Mouse (Mus musculus) kidney, embryonic 16.5 days (tissue): ENCODE measurements at regions not wholly inside any gene's neighbourhood (a gene's known extent, or its start where the extent isn't known, plus 50 kb on each side); places are given as distances from the start of the nearest gene placed in this dataset.

Experiments
- ATAC-seq: fragments of 200-750 bp; cut with Nextera tagmentation; 2 replicates; pipeline ENCODE4 v1.8.0; 2017; ENCODE audit warnings: moderate TSS enrichment; ENCODE audit not compliant: low FRiP score, low TSS enrichment
- H3K27ac ChIP-seq: fragments of 300-500 bp; sonication (generic); 2 replicates; pipeline ENCODE4 v1.5.1; 2014; ENCODE audit warnings: low read length
- H3K27me3 ChIP-seq: fragments of 300-500 bp; sonication (generic); 2 replicates; pipeline ENCODE4 v1.6.1; 2014; ENCODE audit warnings: low read length, control low read depth, mixed read lengths; ENCODE audit not compliant: insufficient read depth
- H3K36me3 ChIP-seq: fragments of 300-500 bp; sonication (generic); 2 replicates; pipeline ENCODE4 v1.6.1; 2014; ENCODE audit warnings: low read length, control low read depth, mixed read lengths; ENCODE audit not compliant: insufficient read depth
- H3K4me1 ChIP-seq: fragments of 300-500 bp; sonication (generic); 2 replicates; pipeline ENCODE4 v1.6.1; 2014; ENCODE audit warnings: low read length, control low read depth, mixed read lengths; ENCODE audit not compliant: insufficient read depth
- H3K4me2 ChIP-seq: fragments of 300-500 bp; sonication (generic); replicated peaks from 2 replicates; pipeline ENCODE4 v1.6.1; 2014; ENCODE audit warnings: low read depth, low read length
- H3K4me3 ChIP-seq: fragments of 300-500 bp; sonication (generic); 2 replicates; pipeline ENCODE4 v1.5.1; 2014; ENCODE audit warnings: mild to moderate bottlenecking, low read length
- H3K9ac ChIP-seq: fragments of 300-500 bp; sonication (generic); replicated peaks from 2 replicates; pipeline ENCODE4 v1.6.1; 2014; ENCODE audit warnings: low read length
- H3K9me3 ChIP-seq: fragments of 300-500 bp; sonication (generic); 2 replicates; pipeline ENCODE4 v1.6.1; 2016; ENCODE audit warnings: low read length, control low read depth
- WGBS: fragments of 180-500 bp; shearing (Covaris S2); extraction: QIAGEN DNeasy Blood & Tissue Kit; methylation state at CpG from one replicate; pipeline ENCODE4 v1.1.7; 2014; 5-methylcytosine and 5-hydroxymethylcytosine counted together

DNA sequence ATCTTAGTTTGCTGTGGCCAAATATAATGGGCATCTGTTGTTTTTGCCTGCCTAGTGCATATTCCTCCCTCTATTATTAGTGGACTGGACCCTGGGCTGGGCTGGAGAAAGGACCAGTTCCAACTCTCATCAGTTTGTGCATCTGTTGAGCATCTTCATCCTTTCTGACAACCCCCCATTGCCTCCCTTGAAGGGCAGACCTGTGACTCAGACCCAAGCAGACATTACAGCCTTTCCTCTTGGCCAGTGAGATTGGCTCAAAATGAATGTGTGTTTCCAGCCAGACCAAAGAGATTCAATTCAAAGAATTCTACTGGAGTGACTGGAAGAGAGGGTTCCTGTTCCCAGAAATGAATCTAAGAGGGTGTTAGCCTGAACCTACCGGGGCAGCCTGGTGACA lies 433.2 kb upstream of the Gm765 start:
- Histone ChIP-seq H3K9me3 (no peaks in the 10 kb centered on the region), H3K27me3 (no peaks in the 10 kb centered on the region), H3K4me3 (no peak overlapping the region), H3K4me2 (no peak overlapping the region), H3K27ac (no peak overlapping the region), H3K4me1 (no peaks in the 10 kb centered on the region), H3K36me3 (no peaks in the 10 kb centered on the region), H3K9ac (no peak overlapping the region)
- WGBS = 86% methylated on average over 1 of the region's 1 CpGs
- no peak for ATAC-seq

DNA sequence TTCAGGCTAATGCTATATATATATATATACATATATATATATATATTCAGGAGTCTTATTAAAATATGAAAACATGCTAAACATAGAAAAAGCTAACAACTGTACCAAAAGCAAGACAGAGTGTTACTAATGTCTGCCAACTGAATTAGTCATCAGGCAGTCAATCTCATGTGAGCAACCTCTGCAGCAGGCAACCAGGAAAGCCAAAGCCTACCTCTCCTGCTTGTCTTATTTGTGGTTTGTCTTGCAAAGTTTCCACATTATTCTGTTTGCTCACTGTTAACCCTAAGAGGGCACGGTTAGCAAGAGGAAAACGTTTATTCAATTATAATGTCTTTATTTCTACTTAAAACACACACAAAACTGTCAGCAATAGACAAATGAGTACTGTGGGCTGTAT lies 427.4 kb upstream of the Gm765 start:
- ATAC-seq = no peak
- no peaks in the 10 kb centered on the region for H3K4me1 ChIP-seq
- WGBS = 50% methylated on average over 2 of the region's 2 CpGs

DNA sequence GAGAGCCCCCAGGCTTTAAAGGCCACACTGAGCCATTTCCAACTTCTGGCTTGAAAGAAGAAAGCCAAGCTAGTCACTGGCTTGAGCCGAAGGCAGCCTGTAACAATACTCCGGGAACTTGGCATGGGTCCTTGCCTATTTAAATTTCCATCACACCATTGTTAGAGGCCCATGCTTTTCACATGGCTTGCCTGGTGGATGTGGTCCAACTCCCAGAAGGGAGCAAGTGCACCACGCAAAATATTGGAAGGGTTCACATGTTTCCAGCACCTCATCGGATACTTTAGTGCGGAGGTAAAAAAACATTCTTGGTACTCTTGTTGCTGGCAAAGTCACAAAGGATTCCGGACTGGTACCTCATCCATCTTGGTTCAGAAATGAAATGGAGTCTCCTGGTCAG lies 426.8 kb upstream of the Gm765 start:
- Histone ChIP-seq H3K27ac (no peak overlapping the region), H3K9ac (no peak overlapping the region), H3K4me2 (no peak overlapping the region), H3K4me3 (no peak overlapping the region), H3K36me3 (no peaks in the 10 kb centered on the region), H3K27me3 (no peaks in the 10 kb centered on the region), H3K4me1 (no peaks in the 10 kb centered on the region), H3K9me3 (no peaks in the 10 kb centered on the region)
- ATAC-seq = no peak
- WGBS = 92% methylated on average over 6 of the region's 6 CpGs

More for the DNA sequence above, 427.4 kb upstream of the Gm765 start:
- H3K27ac ChIP-seq = no peak overlapping the region
- no peak overlapping the region for H3K4me3 ChIP-seq
- no peaks in the 10 kb centered on the region for H3K27me3 ChIP-seq
- no peaks in the 10 kb centered on the region for H3K9me3 ChIP-seq
- H3K4me2 ChIP-seq = no peak overlapping the region
- no peak overlapping the region for H3K9ac ChIP-seq
- no peaks in the 10 kb centered on the region for H3K36me3 ChIP-seq

- no peaks in the 10 kb centered on the region for H3K9me3 ChIP-seq
- no peak overlapping the region for H3K4me3 ChIP-seq
- no peak for ATAC-seq
- WGBS = 83% methylated on average over 7 of the region's 7 CpGs
- H3K4me2 ChIP-seq = no peak overlapping the region
- H3K9ac ChIP-seq = no peak overlapping the region
- no peaks in the 10 kb centered on the region for H3K36me3 ChIP-seq
- H3K27me3 ChIP-seq = no peaks in the 10 kb centered on the region
- no peak overlapping the region for H3K27ac ChIP-seq
- H3K4me1 ChIP-seq = no peaks in the 10 kb centered on the region
Observed at GRCm38 (mm10) chr6:98767858-98768336, 425.3 kb upstream of the Gm765 start.

DNA sequence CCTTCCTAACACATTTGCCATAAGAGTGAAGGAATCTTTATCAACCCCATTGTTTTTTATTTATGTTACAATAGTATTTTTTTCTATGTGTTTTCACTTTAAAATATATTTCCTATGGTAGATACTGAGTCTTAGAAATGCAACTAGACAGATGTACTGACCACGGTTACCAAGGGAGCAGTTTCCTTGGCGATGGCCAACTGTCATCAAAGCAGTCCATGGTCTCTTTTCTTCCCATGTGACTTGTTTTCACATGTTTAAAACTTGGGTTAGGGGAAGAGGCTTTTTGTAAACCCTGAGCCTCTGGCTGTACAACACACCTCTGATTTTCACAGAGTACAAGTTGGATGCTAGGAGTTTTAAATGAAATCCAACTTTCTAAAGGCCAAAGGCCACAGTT lies 411.9 kb upstream of the Gm765 start:
- H3K9me3 ChIP-seq = no peaks in the 10 kb centered on the region
- no peak overlapping the region for H3K9ac ChIP-seq
- no peak overlapping the region for H3K4me3 ChIP-seq
- H3K4me2 ChIP-seq = no peak overlapping the region
- no peaks in the 10 kb centered on the region for H3K36me3 ChIP-seq
- no peaks in the 10 kb centered on the region for H3K4me1 ChIP-seq
- WGBS = 96% methylated on average over 2 of the region's 2 CpGs
- ATAC-seq = no peak
- no peaks in the 10 kb centered on the region for H3K27me3 ChIP-seq
- H3K27ac ChIP-seq = no peak overlapping the region

GRCm38 (mm10) chr6:98748618-98749017 lies 406.1 kb upstream of the Gm765 start:
- no peak overlapping the region for H3K9ac ChIP-seq
- no peaks in the 10 kb centered on the region for H3K4me1 ChIP-seq
- WGBS = 79% methylated on average over 4 of the region's 4 CpGs
- no peak overlapping the region for H3K27ac ChIP-seq
- H3K4me2 ChIP-seq = no peak overlapping the region
- H3K9me3 ChIP-seq = no peaks in the 10 kb centered on the region
- ATAC-seq = no peak
- H3K27me3 ChIP-seq = no peaks in the 10 kb centered on the region
- H3K36me3 ChIP-seq = no peaks in the 10 kb centered on the region
- H3K4me3 ChIP-seq = no peak overlapping the region

DNA sequence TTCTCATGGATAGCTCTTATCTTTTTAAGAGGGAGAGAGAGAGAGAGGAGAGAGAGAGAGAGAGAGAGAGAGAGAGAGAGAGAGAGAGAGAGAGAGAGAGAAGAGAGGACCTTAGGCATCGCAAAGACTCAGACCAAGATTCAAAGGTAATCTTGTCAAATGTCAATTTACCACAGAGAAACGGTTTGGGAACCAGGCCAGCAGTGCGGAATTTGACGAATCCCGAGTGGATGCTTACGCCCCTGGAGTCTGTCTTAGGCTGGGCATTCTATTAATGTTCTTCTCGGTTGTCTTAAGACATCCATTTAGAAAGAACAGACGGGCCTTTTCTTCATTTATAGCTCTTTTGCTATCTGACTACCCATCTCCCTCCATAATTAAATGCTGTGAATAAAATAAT lies 404.4 kb upstream of the Gm765 start:
- WGBS = 62% methylated on average over 8 of the region's 8 CpGs
- H3K4me1 ChIP-seq = no peaks in the 10 kb centered on the region
- H3K27ac ChIP-seq = no peak overlapping the region
- no peak overlapping the region for H3K9ac ChIP-seq
- H3K27me3 ChIP-seq = no peaks in the 10 kb centered on the region
- ATAC-seq = no peak
- no peaks in the 10 kb centered on the region for H3K9me3 ChIP-seq
- H3K4me2 ChIP-seq = no peak overlapping the region
- no peaks in the 10 kb centered on the region for H3K36me3 ChIP-seq
- H3K4me3 ChIP-seq = no peak overlapping the region

- no peaks in the 10 kb centered on the region for H3K9me3 ChIP-seq
- no peak for ATAC-seq
Observed at GRCm38 (mm10) chr6:98740447-98740846, 397.9 kb upstream of the Gm765 start.

GRCm38 (mm10) chr6:98731010-98731530 lies 388.5 kb upstream of the Gm765 start:
- Histone ChIP-seq H3K4me2 (no peak overlapping the region), H3K4me1 (no peaks in the 10 kb centered on the region), H3K27me3 (no peaks in the 10 kb centered on the region), H3K4me3 (no peak overlapping the region), H3K9me3 (no peaks in the 10 kb centered on the region), H3K27ac (no peak overlapping the region), H3K36me3 (no peaks in the 10 kb centered on the region), H3K9ac (no peak overlapping the region)
- ATAC-seq = no peak

More at GRCm38 (mm10) chr6:98740447-98740846, 397.9 kb upstream of the Gm765 start:
- no peaks in the 10 kb centered on the region for H3K27me3 ChIP-seq
- H3K9ac ChIP-seq = no peak overlapping the region
- H3K4me3 ChIP-seq = no peak overlapping the region
- 96% methylated on average over 2 of the region's 2 CpGs for WGBS
- no peak overlapping the region for H3K27ac ChIP-seq
- H3K4me1 ChIP-seq = no peaks in the 10 kb centered on the region
- no peaks in the 10 kb centered on the region for H3K36me3 ChIP-seq
- no peak overlapping the region for H3K4me2 ChIP-seq

GRCm38 (mm10) chr6:98726605-98727144 lies 384.1 kb upstream of the Gm765 start:
- Histone ChIP-seq H3K4me2 (no peak overlapping the region), H3K9me3 (no peaks in the 10 kb centered on the region), H3K36me3 (no peaks in the 10 kb centered on the region), H3K27ac (no peak overlapping the region), H3K4me1 (no peaks in the 10 kb centered on the region), H3K9ac (no peak overlapping the region), H3K4me3 (no peak overlapping the region), H3K27me3 (no peaks in the 10 kb centered on the region)
- WGBS = 62% methylated on average over 5 of the region's 5 CpGs
- no peak for ATAC-seq
